Mouse (Mus musculus) frontal cortex, postnatal 10 days (tissue): ENCODE measurements around the gene 3110009E18Rik.

Experiments used
- DNase-seq, 2 experiments: peaks; one replicate each; pipeline ENCODE4 v3.0.0; 2022; ENCODE audit warnings: low spot score in 2 of 2, mixed read lengths in 1 of 2

3110009E18Rik gene

DNA sequence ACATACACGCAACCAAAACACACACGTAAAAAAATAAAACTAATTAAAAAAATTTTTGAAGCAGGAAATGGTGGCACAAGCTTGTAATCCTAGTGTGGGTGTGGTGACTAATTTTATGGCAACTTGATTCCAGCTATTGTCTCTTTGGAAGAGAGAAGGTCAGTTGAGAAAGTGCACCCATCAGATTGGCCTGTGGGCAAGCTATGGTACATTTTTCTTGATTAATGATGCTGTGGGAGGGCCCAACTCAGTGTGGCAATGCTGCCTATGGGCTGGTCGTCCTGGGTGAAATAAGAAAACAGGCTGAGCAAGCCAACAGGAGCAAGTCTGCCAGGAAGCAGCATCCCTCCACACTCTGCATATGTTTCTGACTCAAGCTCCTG lies 19.8 kb upstream of the 3110009E18Rik start:
- no peak for DNase-seq

DNA sequence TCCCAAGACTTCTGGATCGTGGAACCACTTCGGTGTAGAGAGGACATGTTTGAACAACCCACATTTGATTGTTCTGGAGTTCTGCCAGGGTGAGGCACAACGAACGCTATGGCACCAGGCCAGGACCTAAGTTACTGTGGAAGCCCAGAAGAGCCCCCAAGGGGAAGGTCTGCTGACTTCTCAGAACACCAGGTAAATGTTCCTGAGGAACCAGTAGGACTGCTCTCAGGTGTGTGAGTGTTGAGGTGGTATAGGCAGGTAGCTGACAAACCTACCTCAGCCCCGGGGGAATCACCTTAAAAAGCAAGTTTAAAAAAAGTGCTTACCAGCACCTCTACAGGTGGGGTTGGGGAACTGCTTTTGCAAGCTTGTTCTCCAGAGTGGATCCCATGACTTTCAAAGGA lies 15.4 kb upstream of the 3110009E18Rik start:
- no peak for DNase-seq

DNA sequence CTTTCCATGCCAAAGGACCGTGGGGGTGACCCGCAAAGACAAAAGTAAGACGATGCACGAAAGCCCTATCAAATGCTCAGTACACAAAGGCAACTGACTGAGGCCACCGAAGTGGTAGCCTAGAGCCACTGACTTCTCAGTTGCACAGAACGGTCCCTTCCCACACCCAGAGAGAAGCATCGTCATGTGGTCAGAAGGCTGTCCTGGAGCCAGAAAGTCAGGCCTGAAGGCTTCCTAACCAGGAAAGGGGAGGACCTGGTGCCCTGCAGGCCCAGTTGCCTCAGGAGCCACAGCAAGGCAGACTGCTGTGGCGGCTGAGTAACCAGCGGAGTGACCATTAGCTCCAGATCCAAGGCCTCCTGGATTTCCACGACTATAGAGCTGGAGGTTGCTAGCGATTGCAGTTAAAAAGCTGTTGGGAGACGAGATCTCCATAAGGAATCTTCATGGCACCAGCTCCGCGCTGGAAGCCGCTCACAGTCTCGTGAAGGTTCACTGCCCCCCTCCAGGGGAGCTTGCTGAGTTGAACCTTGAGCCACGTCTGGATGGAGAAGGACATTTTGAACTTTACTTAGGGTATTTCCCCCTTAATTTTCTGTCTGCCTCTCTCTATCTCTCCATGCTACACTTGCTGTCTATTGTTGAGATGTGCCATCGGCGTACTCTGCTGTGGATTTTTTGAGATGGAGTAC lies 11.1 kb upstream of the 3110009E18Rik start:
- DNase-seq: no peak

DNA sequence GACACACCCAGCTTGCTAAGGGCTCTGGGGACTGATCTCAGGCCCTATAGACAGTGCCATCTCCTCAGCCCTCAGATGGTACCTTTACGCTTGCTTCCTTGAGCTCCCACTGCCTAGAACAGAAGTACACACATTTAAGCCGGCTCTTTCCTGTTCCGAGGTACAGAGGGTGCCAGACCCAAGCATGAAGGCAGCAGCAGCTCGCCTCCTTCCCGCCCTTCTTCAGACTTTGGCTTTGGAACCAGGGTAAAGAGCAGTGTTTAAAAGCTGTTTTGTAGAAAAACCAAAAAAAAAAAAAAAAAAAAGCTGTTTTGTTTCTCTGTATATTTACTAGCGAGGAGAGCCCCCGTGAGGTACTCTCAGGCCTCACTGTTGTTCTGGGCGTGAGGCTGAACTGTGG lies 9.2 kb upstream of the 3110009E18Rik start:
- DNase-seq: no peak

DNA sequence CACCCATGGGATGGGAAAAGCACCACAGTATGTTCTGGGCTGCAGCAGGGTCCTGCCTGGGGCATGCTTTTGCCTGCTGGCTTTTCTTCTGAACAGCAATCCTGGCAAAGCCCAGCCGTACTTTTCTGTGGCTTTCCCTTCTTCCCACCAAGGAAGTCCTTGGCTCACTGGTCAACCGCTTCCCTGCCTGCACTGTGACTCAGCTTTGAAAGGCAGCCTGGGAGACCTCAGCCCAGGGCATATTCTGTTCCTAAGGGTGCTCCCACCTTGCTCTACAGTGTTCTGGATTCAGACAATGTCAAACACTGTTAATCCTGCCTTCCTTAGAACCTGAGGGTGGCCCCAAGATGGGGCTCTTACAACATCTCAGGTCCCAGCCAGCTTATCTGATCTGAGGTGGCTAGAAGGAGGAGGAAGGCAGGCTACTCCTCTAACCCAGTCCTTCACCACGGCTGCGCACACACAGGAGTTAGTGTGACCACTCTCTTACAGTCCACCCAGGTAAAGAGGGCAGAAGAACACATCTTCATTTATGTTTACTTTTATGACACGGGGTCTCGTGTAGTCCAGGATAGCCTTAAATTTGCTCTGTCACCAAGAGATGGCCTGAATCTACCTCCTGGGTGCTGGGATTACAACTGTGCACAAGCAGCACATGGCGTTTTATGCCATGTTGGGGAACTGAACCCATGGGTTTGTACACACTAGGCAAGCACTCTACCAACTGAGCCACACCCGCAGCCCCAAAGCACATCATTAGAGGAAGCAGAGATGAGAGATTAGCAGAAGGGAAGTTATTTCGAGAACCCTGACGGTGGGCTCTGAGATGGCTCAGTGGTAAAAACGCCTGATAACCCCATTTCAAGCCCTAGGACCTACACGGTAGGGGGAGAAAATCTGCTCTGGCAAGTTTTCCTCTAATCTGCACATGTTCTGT lies 8.5 kb upstream of the 3110009E18Rik start:
- DNase-seq: no peak

DNA sequence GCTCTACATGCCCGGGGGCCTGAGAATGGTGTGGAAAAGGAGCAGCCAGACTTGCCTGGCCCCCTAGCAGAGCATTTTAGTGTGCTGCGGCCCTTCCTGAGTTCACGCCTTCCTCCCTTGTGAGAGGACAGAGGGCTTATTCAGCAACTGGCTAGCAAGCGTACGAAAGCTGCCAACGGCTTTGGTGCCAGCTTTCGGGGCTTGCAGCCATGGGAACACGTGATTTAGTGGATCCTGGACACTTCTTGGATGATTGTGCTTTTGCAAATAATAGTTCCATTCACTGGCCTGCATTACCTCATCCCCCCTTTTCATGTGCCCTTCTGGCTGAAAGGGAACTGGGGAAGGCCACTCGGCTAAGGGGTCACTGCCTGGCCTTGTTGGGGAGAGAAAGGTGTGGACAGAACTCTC lies 5.3 kb upstream of the 3110009E18Rik start:
- DNase-seq: peak; percentile 77 to 82

DNA sequence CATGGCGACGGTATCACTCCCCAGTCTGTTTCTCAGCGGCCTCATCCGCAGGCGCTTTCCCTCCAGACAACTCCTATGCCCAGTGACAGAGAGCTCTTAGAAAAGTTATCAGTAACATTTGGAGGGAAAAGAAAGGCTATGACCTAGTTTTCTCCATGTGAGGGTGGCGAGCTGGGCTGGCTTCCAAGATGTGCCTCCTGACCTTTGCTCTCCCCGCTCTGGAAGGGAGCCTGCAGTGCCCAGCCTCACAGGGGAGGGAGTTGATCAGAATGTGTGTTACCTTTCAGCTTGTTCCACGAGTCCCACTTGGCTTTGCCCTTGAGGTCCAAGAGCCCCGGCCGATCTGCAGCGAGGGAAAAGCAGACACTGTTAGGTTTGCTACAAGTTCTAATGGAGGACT lies 4.9 kb upstream of the 3110009E18Rik start:
- DNase-seq: no peak

DNA sequence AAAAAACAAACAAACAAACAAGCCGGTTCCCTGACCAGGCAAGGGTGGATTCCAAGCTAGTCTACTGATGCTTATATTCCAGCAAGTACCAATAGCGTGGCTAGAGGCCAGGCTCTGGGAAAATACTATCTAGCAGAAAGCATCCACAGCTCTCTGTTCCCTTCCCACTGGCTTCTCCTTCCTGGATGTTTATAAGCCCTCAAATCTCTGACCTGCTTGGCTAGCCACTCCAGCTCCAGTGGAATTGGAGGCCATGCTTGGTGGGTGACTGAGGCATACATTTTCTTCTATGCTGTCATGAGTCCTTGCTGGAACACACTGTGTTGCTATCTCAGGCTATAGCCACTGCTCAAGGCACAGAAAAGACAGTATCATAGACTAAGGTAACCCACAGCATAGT lies 2.1 kb upstream of the 3110009E18Rik start:
- no peak for DNase-seq

DNA sequence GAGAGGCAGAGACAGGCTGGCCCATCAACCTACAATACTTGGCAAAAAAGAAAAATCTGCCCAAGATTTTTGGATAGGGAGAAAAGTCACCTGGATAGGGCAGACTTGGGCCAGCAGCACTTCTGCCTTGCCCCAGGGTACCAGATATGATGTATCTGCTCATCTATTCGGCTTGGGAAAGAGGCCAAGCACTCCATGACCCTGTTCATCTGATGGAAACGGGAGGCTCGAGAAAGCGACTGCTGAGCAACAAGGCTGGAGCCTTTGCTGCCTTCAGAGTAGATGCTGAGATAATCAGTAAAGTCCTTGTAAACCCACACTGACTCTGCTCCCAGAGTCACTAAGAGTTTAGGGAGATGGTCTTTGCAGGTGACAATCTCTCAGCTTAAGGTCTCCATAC lies 1.6 kb upstream of the 3110009E18Rik start:
- no peak for DNase-seq

DNA sequence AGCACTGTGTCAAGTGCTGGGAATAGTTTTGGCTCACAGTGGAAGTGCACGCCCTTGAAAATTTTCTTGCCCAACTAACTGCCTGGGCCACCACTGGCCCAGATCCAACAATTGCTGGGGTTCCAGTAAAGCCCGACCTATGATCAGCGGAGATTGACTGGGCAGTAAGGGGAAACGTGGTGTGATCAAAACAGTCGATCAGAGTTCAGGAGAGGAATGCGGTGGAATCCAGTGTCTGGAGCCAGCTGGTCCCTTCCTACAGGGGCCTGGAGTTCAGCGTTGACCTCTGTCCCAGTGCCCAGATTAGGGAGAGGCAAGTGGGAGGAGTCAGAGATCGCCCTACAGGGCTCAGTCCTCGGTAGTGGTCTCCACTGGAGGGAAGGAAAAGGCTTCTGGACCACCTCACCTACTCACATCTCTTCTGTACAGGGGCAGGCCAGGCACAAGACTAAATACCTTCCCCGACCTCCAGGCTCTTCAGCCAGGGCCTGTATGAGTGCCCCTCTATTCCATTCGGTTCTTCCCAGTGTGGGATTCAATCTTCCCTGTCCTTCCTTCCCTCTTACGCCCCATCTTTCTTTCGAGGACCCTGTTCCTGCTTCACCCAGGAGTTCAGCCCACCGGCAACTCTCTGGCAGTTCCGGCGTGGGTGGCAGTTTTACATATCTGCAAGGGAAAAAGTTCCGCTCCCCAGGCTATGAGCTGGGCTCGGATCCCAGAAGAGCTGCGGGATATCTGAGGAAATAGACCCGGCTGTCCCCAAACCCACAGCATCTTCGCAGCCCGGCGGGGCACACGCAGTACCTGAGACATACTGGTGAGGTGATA lies 632 bp upstream of the 3110009E18Rik start:
- no peak for DNase-seq

DNA sequence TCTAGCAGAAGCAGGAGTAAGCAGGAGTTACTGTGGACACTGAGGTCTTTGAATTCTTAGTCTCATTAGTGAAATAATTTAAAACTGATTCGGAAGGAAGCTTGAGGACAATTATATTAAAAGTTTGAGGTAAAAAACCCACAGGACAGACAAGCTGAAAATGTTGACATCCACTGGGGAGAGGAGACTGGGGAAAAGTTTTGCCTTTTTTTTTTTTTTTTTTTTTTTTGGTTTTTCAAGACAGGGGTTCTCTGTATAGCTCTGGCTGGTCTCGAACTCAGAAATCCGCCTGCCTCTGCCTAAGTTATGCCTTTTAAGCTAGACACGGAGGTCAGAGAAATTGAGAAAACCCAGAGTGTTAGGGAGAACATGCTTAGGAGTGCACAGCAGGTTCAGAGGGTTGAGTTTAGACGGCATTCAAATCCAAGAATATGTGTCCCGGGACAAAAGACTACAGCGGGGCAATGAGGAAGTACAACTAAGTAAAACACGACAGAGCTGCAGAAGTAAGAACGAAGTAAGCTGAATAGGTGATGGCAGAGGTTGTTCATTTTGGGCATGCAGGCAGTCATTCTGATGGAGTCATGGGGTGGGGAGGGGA lies 1.0 kb downstream of the 3110009E18Rik start:
- no peak for DNase-seq

DNA sequence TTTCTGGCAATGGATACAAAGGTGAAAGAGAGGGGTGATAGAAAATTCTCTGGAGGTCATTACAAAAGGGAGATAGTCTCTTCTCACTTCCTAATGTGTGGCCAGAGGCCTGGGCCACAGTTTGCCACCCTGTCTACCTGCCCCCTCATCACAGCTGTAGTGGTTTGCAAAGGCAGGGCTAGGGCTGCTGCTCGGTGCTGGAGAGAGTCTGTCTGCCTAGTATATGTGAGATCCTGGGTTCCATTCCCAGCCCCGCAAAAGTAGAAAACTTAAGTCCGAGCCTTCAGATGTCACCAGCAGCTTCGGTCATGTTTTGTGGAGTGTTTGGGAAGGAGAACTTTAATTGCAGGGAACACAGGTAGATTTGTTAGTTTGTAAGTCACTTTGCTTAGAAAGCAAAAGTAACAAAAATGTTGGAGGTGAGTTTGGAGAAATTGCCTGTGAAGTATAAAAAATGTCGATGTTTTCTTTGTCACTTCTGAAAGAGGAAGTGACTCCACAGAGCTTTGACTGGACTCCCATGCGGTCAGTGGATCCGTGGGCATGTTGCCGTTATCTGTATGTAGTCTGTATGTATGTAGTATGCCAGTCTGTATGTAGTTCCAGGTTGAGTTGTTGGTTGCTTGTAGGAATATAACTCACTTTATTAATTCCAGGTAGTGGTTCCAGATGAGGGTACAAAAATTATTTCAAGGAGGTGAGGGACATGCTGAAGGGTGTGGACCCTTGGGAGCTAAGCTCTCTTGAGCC lies 1.8 kb downstream of the 3110009E18Rik start:
- DNase-seq: no peak

DNA sequence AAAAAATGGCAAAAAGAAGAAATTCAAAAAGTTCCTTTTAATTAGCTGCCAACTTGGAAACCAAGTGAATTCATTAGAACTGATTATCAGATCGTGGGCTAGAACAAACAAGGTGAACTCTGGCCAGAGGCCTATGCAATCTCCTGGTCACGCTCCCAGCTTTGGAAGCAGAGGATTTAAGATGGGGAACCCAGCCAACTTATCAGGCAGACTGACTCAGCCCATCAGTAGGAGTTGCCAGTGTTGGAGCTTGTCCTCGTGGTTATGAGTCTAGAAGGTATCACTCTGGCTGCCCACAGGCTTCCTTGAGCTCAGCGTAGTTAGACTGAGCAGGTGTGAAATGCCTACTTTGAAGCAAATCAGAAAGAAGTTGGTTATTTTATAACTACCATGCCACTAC lies 3.9 kb downstream of the 3110009E18Rik start:
- DNase-seq: no peak

DNA sequence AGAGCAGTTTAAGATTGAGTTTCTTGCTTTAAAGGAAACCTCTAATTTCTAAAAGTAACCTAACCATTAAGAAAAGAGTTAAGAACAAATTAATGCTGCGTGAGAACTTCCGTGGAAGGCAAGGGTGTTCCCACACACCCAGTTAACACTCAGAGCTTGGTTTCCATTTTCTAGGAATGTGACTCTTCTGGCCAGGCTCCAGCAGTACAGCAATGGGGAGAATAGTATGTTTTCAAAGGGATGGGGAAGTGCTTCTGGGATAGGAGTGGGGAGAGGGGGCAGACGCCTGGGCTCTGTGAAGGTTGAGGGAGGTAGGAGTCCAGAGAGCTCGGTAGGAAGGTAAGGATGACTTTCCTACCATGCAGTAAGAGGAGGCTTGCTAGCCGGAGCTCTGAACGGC lies 4.5 kb downstream of the 3110009E18Rik start:
- DNase-seq: no peak

DNA sequence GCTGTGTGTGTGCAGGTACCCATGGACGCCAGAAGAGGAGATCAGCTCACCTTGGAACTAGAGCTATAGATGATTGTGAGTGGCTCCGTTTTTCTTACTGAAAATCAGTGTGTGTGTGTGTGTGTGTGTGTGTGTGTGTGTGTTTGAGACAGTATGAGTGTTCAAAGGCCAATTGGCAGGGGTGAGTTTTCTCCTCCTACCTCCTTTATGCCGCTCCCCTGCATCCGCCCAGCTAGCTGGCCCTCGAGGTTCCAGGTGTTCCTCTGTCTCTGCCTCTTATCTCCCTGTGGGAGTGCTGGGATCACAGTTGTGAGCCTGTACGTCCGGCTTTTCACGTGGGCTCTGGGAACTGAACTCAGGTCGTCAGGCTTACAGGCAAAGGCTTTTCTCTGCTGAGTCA lies 5.3 kb downstream of the 3110009E18Rik start:
- no peak for DNase-seq

DNA sequence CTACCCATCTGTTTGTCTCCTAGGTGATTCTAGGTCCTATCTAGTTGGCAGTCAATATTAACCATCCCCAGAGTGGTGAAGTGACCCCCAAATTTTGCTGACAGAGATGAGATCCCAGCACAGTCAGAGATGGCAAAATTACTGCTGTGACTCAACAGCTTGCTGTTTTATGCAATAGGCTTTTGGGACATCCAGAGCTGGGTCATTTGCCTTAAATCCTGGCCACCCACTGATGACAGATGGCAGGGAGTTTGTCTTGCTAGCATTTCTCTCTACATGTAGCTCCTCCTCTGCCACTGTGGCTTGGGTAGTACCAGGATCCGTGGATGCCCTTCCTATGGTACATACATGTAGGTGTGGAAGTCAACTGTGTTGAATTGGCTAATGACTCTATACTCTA lies 11.4 kb downstream of the 3110009E18Rik start:
- no peak for DNase-seq

DNA sequence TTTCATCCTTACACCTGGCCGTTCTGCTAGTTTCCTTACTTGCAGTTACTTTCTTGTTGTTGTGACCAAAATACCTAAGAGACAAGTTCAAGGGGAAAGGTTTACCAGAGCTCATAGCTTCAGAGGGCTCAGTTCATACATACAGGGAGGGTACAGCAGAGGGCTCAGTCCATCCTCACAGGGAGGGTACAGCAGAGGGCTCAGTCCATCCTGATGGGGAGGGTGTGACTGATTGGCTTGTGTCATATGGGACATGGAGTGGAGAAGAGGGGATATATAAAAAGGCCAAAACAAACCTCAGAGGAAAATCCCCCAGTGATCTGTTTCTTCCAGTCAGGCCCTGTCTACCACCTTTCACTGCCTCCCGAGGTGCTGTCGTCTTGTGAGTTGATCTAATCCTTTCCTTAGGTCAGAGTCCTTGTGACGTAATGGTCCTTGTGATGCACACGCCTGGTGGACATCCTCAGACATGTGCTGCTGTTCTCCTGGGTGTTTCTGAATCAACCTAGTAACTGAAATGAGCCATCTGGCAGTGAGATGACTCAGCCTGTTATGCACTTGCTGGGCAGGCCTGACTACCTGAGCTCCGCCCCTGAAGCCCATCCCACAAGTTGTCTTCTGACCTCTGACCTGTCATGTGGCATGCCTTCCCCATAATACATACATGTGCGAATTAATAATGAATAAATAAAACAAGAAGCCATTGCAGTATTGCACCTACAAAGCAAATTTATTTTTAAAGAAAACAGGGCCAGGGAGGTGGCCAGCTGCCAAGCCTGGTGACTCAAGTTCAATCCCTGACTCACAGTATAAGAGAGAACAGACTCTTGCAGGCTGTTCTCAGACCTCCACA lies 15.2 kb downstream of the 3110009E18Rik start:
- peak in 1 of 2 experiments; percentile 37 for DNase-seq

DNA sequence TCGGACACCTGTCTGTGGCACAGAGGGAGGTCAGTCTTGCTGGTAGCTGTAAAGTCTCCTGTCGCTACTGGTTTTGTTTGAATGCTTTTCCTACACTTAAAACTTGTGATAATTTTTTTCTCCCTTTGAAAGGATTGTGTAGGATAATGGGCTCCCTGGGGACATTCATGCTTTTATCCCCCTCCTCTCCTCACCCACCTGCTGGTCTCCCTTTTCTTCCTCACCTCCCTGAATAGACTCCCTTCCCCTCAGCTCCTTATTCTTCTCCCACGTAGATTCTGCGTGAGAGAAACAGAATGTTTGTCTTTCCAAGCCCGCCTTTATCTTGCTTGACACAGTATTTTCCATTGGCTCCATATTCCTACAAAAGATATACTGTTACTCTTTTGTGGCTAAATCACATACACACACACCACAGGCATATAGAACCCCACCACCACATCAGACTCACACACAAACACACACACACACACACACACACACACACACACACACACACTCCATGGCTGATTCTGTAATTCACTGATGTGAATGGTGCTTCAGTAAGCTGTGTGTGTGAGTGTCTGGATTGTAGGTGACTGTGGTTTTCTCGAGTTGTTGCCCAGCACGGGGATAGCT lies 18.0 kb downstream of the 3110009E18Rik start:
- DNase-seq: no peak

DNA sequence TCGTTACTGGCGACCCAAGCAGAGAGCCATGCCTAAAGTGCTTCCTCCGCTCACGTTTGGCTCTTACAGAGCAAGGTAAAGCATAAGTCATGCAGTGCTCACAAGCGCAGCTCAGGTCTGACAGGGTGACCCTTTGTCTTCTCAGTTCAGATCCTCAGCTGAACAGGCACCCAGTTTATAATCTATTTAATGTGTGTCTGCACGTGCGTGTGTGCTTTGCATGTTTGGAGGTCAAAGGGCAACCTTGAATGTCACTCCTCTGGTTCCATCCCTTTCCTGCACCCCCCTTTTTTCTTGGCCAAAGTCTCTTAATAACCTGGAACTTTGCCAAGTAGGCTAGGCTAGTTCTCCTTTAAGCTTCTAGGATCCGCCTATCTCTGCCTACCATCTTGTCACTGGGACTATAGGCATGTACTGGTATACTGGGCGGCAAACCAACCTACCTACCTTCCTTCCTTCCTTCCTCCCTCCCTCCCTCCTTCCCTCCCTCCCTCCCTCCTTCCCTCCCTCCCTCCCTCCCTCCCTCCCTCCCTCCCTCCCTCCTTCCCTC lies 19.2 kb downstream of the 3110009E18Rik start:
- DNase-seq: no peak
